Mouse (Mus musculus) macrophage (primary cell): ENCODE results near the gene Dnajb1. TPM values are rescaled to one million over a fixed set of nuclear protein-coding genes. Genes with fewer than 3 reads are reported as not detected.

Source experiments
- H3K27ac ChIP-seq: fragments of 350-480 bp; formaldehyde crosslinking; 2 replicates; pipeline ENCODE4 v1.9.0; 2021
- H3K36me3 ChIP-seq: fragments of 350-480 bp; formaldehyde crosslinking; 2 replicates; pipeline ENCODE4 v1.9.0; 2021; ENCODE audit errors: inconsistent target
- H3K4me3 ChIP-seq: fragments of 350-480 bp; formaldehyde crosslinking; 2 replicates; pipeline ENCODE4 v1.9.0; 2021; ENCODE audit errors: inconsistent target
- H3K79me2 ChIP-seq: fragments of 350-480 bp; formaldehyde crosslinking; 2 replicates; pipeline ENCODE4 v1.9.0; 2021; ENCODE audit errors: inconsistent target
- WGBS: methylation state at CpG from one replicate; pipeline ENCODE4 v1.1.7; 2026; ENCODE audit warnings: inconsistent platforms; ENCODE audit not compliant: missing documents; 5-methylcytosine and 5-hydroxymethylcytosine counted together
- polyA plus RNA-seq: library from polyadenylated mRNA; stranded (reverse); fragments of 250-400 nt; gene quantifications from 3 replicates; pipeline ENCODE4 v1.2.4, GENCODE M21; 2018; ENCODE audit warnings: inconsistent platforms

The Dnajb1 gene
- polyA plus RNA-seq, 1 experiment from 2014 or later, result 13.5 TPM

GRCm38 (mm10) chr8:83611921-83612320 is 3.9 kb downstream of the Dnajb1 start:
- Histone ChIP-seq H3K36me3 (peaks cover 28% of the 10 kb centered on the region), H3K27ac (no peak overlapping the region), H3K79me2 (peaks cover 32% of the 10 kb centered on the region), H3K4me3 (no peak overlapping the region)
- WGBS, result 88% methylated on average over 4 of the region's 4 CpGs

DNA sequence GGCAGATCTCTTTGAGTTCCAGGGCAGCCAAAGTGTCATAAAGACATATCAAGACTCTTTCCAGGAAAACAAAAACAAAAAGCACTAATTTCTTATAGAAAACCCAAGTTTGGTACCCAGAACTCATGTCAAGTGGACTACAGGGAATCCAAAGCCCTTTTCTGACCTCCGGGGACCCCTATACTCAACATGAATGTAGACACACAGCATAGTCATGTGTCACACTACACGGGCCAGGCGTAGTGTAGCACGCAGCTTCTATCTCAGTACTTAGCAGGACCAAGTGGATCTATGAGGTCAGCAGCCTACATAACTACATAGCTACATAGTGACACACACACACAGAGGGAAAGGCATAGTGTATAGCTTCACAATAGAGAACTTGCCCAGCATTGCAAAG is 5.7 kb downstream of the Dnajb1 start:
- Histone ChIP-seq H3K79me2 (peaks cover 26% of the 10 kb centered on the region), H3K4me3 (no peak overlapping the region), H3K36me3 (peaks cover 28% of the 10 kb centered on the region), H3K27ac (no peak overlapping the region)
- 93% methylated on average over 4 of the region's 4 CpGs for WGBS

DNA sequence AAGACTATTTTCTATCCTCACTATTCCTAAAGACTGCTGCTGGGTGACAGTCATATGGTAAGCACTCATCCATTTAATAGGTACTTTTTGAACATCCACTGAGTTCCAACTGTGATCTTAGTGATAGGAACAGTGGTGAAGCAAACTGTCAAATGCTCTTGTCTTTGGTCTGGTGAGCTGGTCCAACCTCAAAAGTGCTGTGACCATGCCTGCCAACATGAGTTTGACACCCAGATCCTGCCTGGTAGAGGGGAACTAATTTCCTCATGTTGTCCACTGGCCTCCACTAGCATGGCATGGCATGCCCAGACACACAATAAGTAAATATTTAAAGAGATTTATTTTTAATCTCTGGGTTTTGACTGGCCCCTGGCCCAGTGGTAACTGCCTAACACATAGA is 8.6 kb downstream of the Dnajb1 start:
- H3K36me3 ChIP-seq, result peaks cover 15% of the 10 kb centered on the region
- H3K4me3 ChIP-seq, result no peak overlapping the region
- H3K79me2 ChIP-seq, result no peaks in the 10 kb centered on the region
- no peak overlapping the region for H3K27ac ChIP-seq

GRCm38 (mm10) chr8:83617111-83617510 is 9.1 kb downstream of the Dnajb1 start:
- no peaks in the 10 kb centered on the region for H3K79me2 ChIP-seq
- WGBS, result 96% methylated on average over 2 of the region's 2 CpGs
- H3K27ac ChIP-seq, result no peak overlapping the region
- H3K36me3 ChIP-seq, result peaks cover 10% of the 10 kb centered on the region
- H3K4me3 ChIP-seq, result no peak overlapping the region

- Histone ChIP-seq H3K79me2 (no peaks in the 10 kb centered on the region), H3K4me3 (no peak overlapping the region), H3K27ac (no peak overlapping the region), H3K36me3 (no peaks in the 10 kb centered on the region)
- WGBS, result 100% methylated on average over 2 of the region's 2 CpGs
Measured at GRCm38 (mm10) chr8:83618566-83618965, 10.6 kb downstream of the Dnajb1 start.

- WGBS, result 96% methylated on average over 9 of the region's 9 CpGs
- Histone ChIP-seq H3K27ac (no peak overlapping the region), H3K4me3 (no peak overlapping the region), H3K79me2 (no peaks in the 10 kb centered on the region), H3K36me3 (no peaks in the 10 kb centered on the region)
Measured at GRCm38 (mm10) chr8:83619568-83620285, 11.7 kb downstream of the Dnajb1 start.

DNA sequence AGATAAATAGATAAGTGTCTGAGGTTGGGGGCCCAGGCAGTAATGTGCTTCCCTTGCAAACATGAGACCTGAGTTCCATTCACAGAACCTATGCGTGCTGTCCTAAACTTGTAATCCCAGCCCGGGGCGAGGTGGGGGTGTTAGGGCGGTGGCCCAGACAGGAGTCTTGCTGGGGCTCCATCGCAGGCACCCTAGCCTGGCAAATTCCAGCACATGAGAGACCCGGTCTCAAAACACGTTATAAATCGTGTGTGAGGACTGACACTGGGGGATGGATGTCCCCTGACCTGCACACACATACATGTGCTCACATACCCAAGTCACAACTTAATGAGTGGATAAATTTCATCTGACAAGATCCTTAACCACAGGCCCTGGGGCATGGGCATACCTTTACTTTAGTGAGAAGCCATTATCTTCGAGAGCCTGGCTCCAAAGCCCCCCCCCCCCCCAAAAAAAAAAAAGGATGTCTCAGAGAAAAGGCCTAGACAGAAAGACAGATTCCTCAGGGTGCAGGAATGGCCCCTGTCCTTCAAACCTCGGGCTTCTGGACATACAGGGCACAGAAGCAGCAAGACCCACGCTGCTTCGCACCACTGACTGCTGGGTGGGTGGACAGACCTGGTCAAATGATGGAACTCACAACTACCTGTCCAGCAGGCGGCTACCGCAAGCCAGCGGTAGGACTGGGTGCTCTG is 13.8 kb downstream of the Dnajb1 start:
- Histone ChIP-seq H3K36me3 (no peaks in the 10 kb centered on the region), H3K4me3 (no peak overlapping the region), H3K79me2 (no peaks in the 10 kb centered on the region), H3K27ac (no peak overlapping the region)
- WGBS, result 59% methylated on average over 15 of the region's 15 CpGs

GRCm38 (mm10) chr8:83622389-83622989 is 14.5 kb downstream of the Dnajb1 start:
- 11% methylated on average over 21 of the region's 23 CpGs for WGBS
- no peaks in the 10 kb centered on the region for H3K79me2 ChIP-seq

DNA sequence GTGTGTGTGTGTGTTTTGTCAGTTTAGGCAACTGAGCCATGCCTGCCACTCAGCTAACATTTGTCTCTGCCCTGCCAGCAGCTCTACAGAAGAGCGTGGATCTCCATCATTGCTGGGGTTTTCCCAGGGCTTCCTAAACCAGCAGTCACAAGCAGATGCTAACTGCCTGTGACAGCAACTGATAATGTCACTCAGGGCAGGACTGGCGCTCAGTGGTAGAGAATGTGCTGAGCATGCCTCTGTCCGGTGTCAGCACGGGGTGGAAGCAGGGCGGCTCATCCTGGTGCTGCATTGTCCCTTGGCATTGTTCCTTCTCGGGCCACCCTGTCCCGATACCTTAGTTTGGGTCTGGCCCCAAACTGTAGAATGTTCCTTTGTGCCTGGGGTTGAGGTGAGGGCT is 15.6 kb downstream of the Dnajb1 start:
- H3K27ac ChIP-seq, result no peak overlapping the region
- 92% methylated on average over 7 of the region's 7 CpGs for WGBS
- H3K36me3 ChIP-seq, result no peaks in the 10 kb centered on the region
- H3K4me3 ChIP-seq, result no peak overlapping the region
- H3K79me2 ChIP-seq, result no peaks in the 10 kb centered on the region

More at GRCm38 (mm10) chr8:83622389-83622989, 14.5 kb downstream of the Dnajb1 start:
- H3K27ac ChIP-seq, result no peak overlapping the region
- no peaks in the 10 kb centered on the region for H3K36me3 ChIP-seq
- no peak overlapping the region for H3K4me3 ChIP-seq

DNA sequence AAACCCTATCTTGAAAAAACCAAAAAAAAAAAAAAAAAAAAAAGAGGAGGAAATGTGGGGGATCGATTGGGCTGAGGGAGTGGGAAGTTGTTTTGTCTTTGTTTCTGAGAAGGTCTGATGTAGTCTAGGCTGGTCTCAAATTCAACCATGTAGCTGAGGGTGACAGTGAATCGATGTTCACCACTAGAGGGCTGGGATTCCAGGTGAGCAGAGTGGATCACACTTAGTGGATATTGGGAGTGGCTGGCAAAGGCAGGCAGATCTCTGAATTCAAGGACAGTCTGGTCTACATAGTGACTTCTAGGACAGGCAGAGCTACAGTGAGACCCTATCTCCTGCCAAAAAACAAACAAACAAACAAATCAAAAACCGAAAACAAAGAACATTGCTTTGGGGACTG is 16.7 kb downstream of the Dnajb1 start:
- WGBS, result 31% methylated on average over 3 of the region's 3 CpGs
- Histone ChIP-seq H3K36me3 (no peaks in the 10 kb centered on the region), H3K4me3 (no peak overlapping the region), H3K27ac (no peak overlapping the region), H3K79me2 (no peaks in the 10 kb centered on the region)

- Histone ChIP-seq H3K79me2 (no peaks in the 10 kb centered on the region), H3K4me3 (no peak overlapping the region), H3K27ac (no peak overlapping the region), H3K36me3 (no peaks in the 10 kb centered on the region)
- 55% methylated on average over 6 of the region's 6 CpGs for WGBS
Measured at GRCm38 (mm10) chr8:83625676-83626299, 17.8 kb downstream of the Dnajb1 start.

GRCm38 (mm10) chr8:83632083-83632707 is 24.2 kb downstream of the Dnajb1 start:
- 91% methylated on average over 7 of the region's 7 CpGs for WGBS
- Histone ChIP-seq H3K79me2 (no peaks in the 10 kb centered on the region), H3K27ac (no peak overlapping the region), H3K36me3 (no peaks in the 10 kb centered on the region), H3K4me3 (no peak overlapping the region)

DNA sequence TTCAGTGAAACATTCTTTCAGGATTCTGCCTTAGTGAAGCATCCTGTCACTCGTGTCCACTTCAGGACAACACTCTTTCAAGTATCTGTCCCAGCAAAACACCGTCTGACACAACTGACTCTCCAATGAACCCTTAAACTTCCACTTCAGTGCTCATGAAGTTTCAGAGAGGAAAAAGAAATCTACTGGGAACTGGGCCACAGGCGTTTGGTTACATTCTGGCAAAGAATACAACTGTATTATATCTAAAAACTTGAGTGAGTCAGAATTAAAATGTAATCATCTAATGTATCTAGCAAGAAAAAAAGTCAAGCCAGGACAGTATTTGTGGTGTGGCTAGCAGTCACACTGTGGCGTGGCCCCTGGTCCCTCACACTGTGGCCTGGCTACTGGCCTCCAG is 30.9 kb downstream of the Dnajb1 start:
- Histone ChIP-seq H3K4me3 (no peak overlapping the region), H3K36me3 (no peaks in the 10 kb centered on the region), H3K79me2 (no peaks in the 10 kb centered on the region), H3K27ac (no peak overlapping the region)
- 84% methylated on average over 4 of the region's 4 CpGs for WGBS

DNA sequence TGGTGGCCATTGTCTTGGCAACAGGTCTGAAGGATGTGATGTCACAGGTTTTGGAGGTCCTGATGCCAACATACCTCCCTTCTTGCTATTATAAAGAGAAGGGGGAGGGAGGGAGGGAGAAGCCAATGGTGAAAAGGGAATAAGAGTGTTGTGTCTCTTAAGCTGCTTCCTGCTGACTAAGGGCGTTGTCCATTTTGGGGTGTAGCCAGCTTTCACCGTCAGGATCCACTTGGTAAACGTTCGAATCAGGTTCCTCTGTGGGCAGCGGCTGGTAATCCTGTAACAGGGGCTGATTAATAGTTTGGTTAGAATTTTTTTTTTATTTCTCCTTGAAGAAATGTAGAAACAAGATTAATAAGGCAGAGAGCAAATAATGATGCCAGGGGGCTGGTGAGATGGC is 31.7 kb downstream of the Dnajb1 start:
- Histone ChIP-seq H3K4me3 (no peak overlapping the region), H3K79me2 (no peaks in the 10 kb centered on the region), H3K27ac (no peak overlapping the region), H3K36me3 (no peaks in the 10 kb centered on the region)
- WGBS, result 26% methylated on average over 5 of the region's 5 CpGs
